Mouse (Mus musculus) megakaryocyte, embryonic 14.5 days (primary cell): ENCODE measurements at regions not wholly inside any gene's neighbourhood (a gene's known extent, or its start where the extent isn't known, plus 50 kb on each side); places are given as distances from the start of the nearest gene placed in this dataset.

ENCODE experiments used
- FLI1 ChIP-seq: IDR thresholded peaks from 2 replicates; pipeline ENCODE4 v1.6.1; 2012; ENCODE audit warnings: low read length, inconsistent platforms, mixed read lengths
- GATA1 ChIP-seq: IDR thresholded peaks from 3 replicates; pipeline ENCODE4 v1.6.1; 2012; ENCODE audit warnings: mixed read lengths, low read length, inconsistent platforms, borderline replicate concordance

GRCm38 (mm10) chr12:54264418-54264733 is 60.7 kb upstream of the Egln3 start:
- no peak for TF ChIP-seq FLI1
- TF ChIP-seq GATA1, result no peak
